Mouse (Mus musculus) heart, embryonic 16.5 days (tissue): ENCODE results near the gene Col4a6. TPM values are rescaled to one million over a fixed set of nuclear protein-coding genes. Genes with fewer than 3 reads are reported as not detected.

Experiments
- ATAC-seq: fragments of 200-750 bp; cut with Nextera tagmentation; replicated peaks from 2 replicates; pipeline ENCODE4 v1.8.0; 2017; ENCODE audit warnings: moderate number of reproducible peaks; ENCODE audit not compliant: insufficient read depth, low FRiP score; ENCODE audit errors: extremely low read depth
- H3K27ac ChIP-seq: fragments of 300-500 bp; sonication (generic); 2 replicates; pipeline ENCODE4 v1.5.1; 2014; ENCODE audit warnings: mild to moderate bottlenecking, low read length, control low read depth, moderate library complexity
- H3K27me3 ChIP-seq: fragments of 300-500 bp; sonication (generic); 2 replicates; pipeline ENCODE4 v1.6.1; 2014; ENCODE audit warnings: low read length, mixed read lengths; ENCODE audit not compliant: control insufficient read depth, insufficient read depth
- H3K36me3 ChIP-seq: fragments of 300-500 bp; sonication (generic); 2 replicates; pipeline ENCODE4 v1.6.1; 2014; ENCODE audit not compliant: control insufficient read depth, insufficient read depth
- H3K4me1 ChIP-seq: fragments of 300-500 bp; sonication (generic); 2 replicates; pipeline ENCODE4 v1.6.1; 2014; ENCODE audit warnings: low read length, mixed read lengths; ENCODE audit not compliant: control insufficient read depth, insufficient read depth
- H3K4me2 ChIP-seq: fragments of 300-500 bp; sonication (generic); 2 replicates; pipeline ENCODE4 v1.6.1; 2014; ENCODE audit warnings: low read depth, mild to moderate bottlenecking, control low read depth, low read length
- H3K4me3 ChIP-seq: fragments of 300-500 bp; sonication (generic); 2 replicates; pipeline ENCODE4 v1.5.1; 2014; ENCODE audit warnings: mild to moderate bottlenecking, control low read depth, low read length
- H3K9ac ChIP-seq: fragments of 300-500 bp; sonication (generic); 2 replicates; pipeline ENCODE4 v1.6.1; 2014; ENCODE audit warnings: low read length, control low read depth
- H3K9me3 ChIP-seq: fragments of 300-500 bp; sonication (generic); replicated peaks from 2 replicates; pipeline ENCODE4 v1.6.1; 2016; ENCODE audit warnings: low read length; ENCODE audit not compliant: control insufficient read depth
- WGBS: fragments of 180-500 bp; shearing (Covaris S2); extraction: QIAGEN DNeasy Blood & Tissue Kit; methylation state at CpG from one replicate; pipeline ENCODE4 v1.1.7; 2014; 5-methylcytosine and 5-hydroxymethylcytosine counted together
- polyA plus RNA-seq: library from polyadenylated mRNA; unstranded; fragments of >200 nt; fragmentation: Nextera tagmentation; extraction: Ambion mirVana; gene quantifications from 2 replicates; pipeline ENCODE4 v1.2.1, GENCODE M21; 2015

Gene Col4a6
- polyA plus RNA-seq, 1 experiment from 2014 or later: 3.8 TPM

GRCm38 (mm10) chrX:141195036-141195435 lies 278.8 kb downstream of the Col4a6 start:
- no peak overlapping the region for H3K4me2 ChIP-seq
- H3K4me1 ChIP-seq: no peaks in the 10 kb centered on the region
- H3K9me3 ChIP-seq: no peaks in the 10 kb centered on the region
- H3K36me3 ChIP-seq: no peaks in the 10 kb centered on the region
- no peak overlapping the region for H3K27ac ChIP-seq
- no peak overlapping the region for H3K9ac ChIP-seq
- peaks cover 2% of the 10 kb centered on the region; the same call in 1 of the 2 replicates for H3K27me3 ChIP-seq
- H3K4me3 ChIP-seq: no peak overlapping the region
- no peak for ATAC-seq

GRCm38 (mm10) chrX:141175353-141175752 lies 298.5 kb downstream of the Col4a6 start:
- H3K4me3 ChIP-seq: no peak overlapping the region
- no peaks in the 10 kb centered on the region; the same call in 1 of the 2 replicates for H3K27me3 ChIP-seq
- H3K9ac ChIP-seq: no peak overlapping the region
- no peaks in the 10 kb centered on the region for H3K4me1 ChIP-seq
- no peaks in the 10 kb centered on the region for H3K36me3 ChIP-seq
- peak overlapping the region; percentile 26; the same call in 1 of the 2 replicates for H3K4me2 ChIP-seq
- no peak for ATAC-seq
- H3K27ac ChIP-seq: no peak overlapping the region
- WGBS: 32% methylated on average over 7 of the region's 7 CpGs
- H3K9me3 ChIP-seq: 0 out of 2 replicates have a peak, but pooled peaks cover 2% of the 10 kb centered on the region

GRCm38 (mm10) chrX:141165067-141165466 lies 308.8 kb downstream of the Col4a6 start:
- no peaks in the 10 kb centered on the region for H3K9me3 ChIP-seq
- no peak overlapping the region for H3K4me2 ChIP-seq
- no peaks in the 10 kb centered on the region; the same call in 1 of the 2 replicates for H3K36me3 ChIP-seq
- no peaks in the 10 kb centered on the region for H3K4me1 ChIP-seq
- H3K27ac ChIP-seq: no peak overlapping the region
- peaks cover 6% of the 10 kb centered on the region for H3K27me3 ChIP-seq
- 83% methylated on average over 4 of the region's 4 CpGs for WGBS
- no peak overlapping the region for H3K9ac ChIP-seq
- no peak for ATAC-seq
- no peak overlapping the region for H3K4me3 ChIP-seq

GRCm38 (mm10) chrX:141160371-141160770 lies 313.5 kb downstream of the Col4a6 start:
- Histone ChIP-seq H3K4me1 (no peaks in the 10 kb centered on the region), H3K4me3 (no peak overlapping the region), H3K4me2 (no peak overlapping the region), H3K27ac (no peak overlapping the region), H3K9me3 (no peaks in the 10 kb centered on the region), H3K36me3 (no peaks in the 10 kb centered on the region), H3K27me3 (no peaks in the 10 kb centered on the region; the same call in 1 of the 2 replicates), H3K9ac (no peak overlapping the region)
- ATAC-seq: no peak
- 65% methylated on average over 3 of the region's 3 CpGs for WGBS

- H3K9ac ChIP-seq: no peak overlapping the region
- ATAC-seq: no peak
- H3K4me2 ChIP-seq: no peak overlapping the region
- H3K36me3 ChIP-seq: no peaks in the 10 kb centered on the region
- no peaks in the 10 kb centered on the region for H3K9me3 ChIP-seq
- no peak overlapping the region for H3K27ac ChIP-seq
- H3K27me3 ChIP-seq: no peaks in the 10 kb centered on the region
- H3K4me1 ChIP-seq: no peaks in the 10 kb centered on the region
- WGBS: 40% methylated on average over 4 of the region's 4 CpGs
- H3K4me3 ChIP-seq: no peak overlapping the region
Measured at GRCm38 (mm10) chrX:141158160-141158559, 315.7 kb downstream of the Col4a6 start.

GRCm38 (mm10) chrX:141157626-141158025 lies 316.2 kb downstream of the Col4a6 start:
- 62% methylated on average over 4 of the region's 4 CpGs for WGBS
- no peak overlapping the region for H3K27ac ChIP-seq
- H3K9ac ChIP-seq: no peak overlapping the region
- H3K4me3 ChIP-seq: no peak overlapping the region
- no peaks in the 10 kb centered on the region for H3K27me3 ChIP-seq
- ATAC-seq: no peak
- no peak overlapping the region for H3K4me2 ChIP-seq
- H3K9me3 ChIP-seq: no peaks in the 10 kb centered on the region
- no peaks in the 10 kb centered on the region for H3K36me3 ChIP-seq
- H3K4me1 ChIP-seq: no peaks in the 10 kb centered on the region

- no peaks in the 10 kb centered on the region; the same call in 1 of the 2 replicates for H3K27me3 ChIP-seq
- no peak for ATAC-seq
- no peaks in the 10 kb centered on the region for H3K4me1 ChIP-seq
- 11% methylated on average over 2 of the region's 2 CpGs for WGBS
- no peak overlapping the region for H3K27ac ChIP-seq
- no peaks in the 10 kb centered on the region for H3K9me3 ChIP-seq
- no peaks in the 10 kb centered on the region for H3K36me3 ChIP-seq
- no peak overlapping the region for H3K4me2 ChIP-seq
- no peak overlapping the region for H3K4me3 ChIP-seq
- no peak overlapping the region for H3K9ac ChIP-seq
Measured at GRCm38 (mm10) chrX:141156696-141157095, 317.2 kb downstream of the Col4a6 start.

GRCm38 (mm10) chrX:141151182-141151581 lies 322.7 kb downstream of the Col4a6 start:
- Histone ChIP-seq H3K4me1 (no peaks in the 10 kb centered on the region), H3K36me3 (no peaks in the 10 kb centered on the region), H3K9me3 (no peaks in the 10 kb centered on the region), H3K27ac (no peak overlapping the region), H3K4me3 (no peak overlapping the region), H3K27me3 (peaks cover 9% of the 10 kb centered on the region; the same call in 1 of the 2 replicates), H3K9ac (no peak overlapping the region), H3K4me2 (no peak overlapping the region)
- ATAC-seq: no peak

GRCm38 (mm10) chrX:141150290-141150689 lies 323.6 kb downstream of the Col4a6 start:
- H3K36me3 ChIP-seq: no peaks in the 10 kb centered on the region
- H3K4me2 ChIP-seq: no peak overlapping the region
- H3K4me3 ChIP-seq: no peak overlapping the region
- H3K9me3 ChIP-seq: no peaks in the 10 kb centered on the region
- no peak overlapping the region for H3K9ac ChIP-seq
- H3K27ac ChIP-seq: no peak overlapping the region
- H3K4me1 ChIP-seq: no peaks in the 10 kb centered on the region
- ATAC-seq: no peak
- peaks cover 9% of the 10 kb centered on the region; the same call in 1 of the 2 replicates for H3K27me3 ChIP-seq
